Mouse (Mus musculus) layer of hippocampus, postnatal 25 days (tissue): ENCODE measurements at regions not wholly inside any gene's neighbourhood (a gene's known extent, or its start where the extent isn't known, plus 50 kb on each side); places are given as distances from the start of the nearest gene placed in this dataset.

Experiments
- DNase-seq, 2 experiments: peaks; one replicate each; pipeline ENCODE4 v3.0.0; 2022; ENCODE audit warnings: mixed read lengths in 2 of 2, low spot score in 1 of 2; ENCODE audit errors: extremely low spot score in 1 of 2

DNA sequence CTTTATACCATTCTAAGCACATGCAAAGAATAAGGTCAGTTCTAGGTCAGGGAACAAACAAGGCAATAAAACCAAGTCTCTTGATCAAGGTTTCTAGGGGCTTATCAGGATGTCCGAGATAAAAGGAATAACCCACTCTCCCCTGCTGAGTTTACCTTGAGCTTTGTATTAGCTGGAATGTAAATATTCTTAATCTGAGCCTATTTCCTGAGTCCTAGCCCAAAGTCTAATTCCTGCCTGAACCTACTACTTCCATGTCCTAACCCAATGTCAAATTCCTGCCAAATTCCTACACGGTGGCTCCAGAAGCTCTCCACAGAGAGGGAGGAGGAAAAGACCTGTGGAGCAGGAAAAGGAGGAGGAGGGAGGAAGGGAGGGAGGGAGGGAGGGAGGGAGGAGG is 169.6 kb upstream of the Jarid2 start:
- no peak for DNase-seq

DNA sequence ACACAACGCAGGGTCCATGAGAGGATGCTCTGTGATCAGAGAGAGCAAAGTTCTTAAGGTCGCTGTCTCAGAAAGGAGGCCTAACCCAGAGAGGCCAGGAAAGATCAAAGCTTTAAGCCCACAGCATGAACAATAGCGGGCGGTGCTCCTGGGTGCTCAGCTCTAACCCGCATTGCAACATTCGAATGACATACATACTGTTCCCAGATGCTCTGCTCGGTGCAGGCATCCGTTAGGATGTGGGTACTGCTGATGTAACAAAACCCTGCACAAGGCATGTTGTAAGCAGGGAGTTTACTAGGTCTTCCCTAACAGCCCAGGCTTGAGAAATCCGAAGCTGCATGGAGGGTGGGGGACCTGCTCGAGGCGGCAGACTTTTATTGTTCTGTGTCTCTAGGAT is 164.6 kb upstream of the Jarid2 start:
- no peak for DNase-seq

DNA sequence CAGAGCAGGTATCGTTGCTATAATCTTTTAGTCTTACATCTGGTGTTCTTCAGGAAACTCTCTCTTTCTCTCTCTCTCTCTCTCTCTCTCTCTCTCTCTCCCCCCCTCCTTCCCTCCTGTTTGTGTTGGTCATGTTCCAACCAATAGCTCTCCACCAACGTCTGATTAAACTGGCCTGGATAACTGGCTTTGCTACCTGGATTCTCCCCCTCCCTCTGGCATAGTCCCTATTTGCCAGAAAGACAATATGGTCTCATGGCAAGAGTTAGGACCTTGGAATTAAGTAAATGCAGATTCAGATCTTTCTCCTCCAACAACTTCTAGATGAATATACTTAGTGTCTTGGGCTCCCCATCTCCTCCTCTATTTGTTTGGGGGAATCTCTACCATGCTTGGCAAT is 161.6 kb upstream of the Jarid2 start:
- no peak for DNase-seq

DNA sequence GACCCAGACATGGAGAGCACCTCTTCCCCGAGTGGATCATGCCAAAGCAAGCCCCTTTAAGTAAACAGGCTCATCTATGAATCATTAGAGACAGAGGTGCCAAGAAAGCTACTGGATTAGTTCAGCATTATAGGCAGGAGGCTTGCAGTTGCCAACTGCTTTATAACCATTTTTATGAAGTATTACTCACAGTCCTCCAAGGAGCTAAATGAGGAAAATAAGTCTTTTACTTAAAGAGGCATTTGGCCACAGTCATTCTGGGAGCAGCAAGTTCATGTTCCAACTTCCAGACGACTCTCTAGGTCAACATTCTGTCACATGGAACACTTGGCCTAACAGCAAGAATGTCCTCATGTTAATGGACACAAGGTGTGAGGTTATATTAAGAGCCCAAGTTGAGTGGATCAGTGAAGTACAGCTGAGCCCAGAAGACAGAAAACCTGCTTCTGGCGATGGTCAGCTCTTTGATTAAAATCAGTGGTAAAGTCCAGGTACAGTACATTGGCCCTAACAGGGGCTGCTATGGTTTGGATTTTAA is 160.0 kb upstream of the Jarid2 start:
- no peak for DNase-seq

DNA sequence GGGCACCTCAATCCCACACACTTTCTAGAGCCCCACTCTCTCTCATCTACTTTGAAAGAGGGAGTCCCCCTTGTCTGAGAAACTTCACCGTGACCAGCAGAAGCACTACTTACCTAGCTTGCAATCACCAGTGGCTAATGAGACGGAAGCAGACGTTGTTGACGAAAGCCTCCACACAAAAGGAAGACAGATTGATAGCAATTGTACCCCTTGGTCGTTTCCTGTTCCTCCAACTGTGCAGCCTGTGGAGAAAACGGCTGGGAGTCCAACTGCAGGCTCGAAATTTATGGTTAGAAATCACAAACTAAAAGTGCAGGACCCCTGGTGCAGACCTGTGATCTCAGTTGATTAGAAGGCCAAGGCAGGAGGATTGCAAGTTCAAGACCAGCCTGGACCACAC is 155.8 kb upstream of the Jarid2 start:
- no peak for DNase-seq

DNA sequence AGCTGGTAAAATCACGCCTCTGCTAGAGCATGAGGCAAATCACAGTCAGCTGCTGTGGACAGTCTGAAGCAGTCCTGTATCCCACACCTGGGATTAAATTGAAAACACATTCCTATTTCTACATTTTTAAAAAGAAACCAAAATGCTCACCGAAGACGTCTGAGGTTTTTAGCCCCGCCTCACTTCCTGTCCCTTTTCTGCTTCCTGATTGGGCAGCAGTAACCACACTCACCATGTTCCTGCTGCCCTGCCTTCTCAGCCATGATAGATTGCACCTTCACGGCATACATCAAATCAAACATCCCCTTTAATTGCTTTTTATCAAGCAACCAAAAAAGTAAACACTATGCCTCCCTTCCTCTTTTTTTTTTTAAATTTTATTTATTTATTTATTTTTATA is 150.1 kb upstream of the Jarid2 start:
- no peak for DNase-seq

DNA sequence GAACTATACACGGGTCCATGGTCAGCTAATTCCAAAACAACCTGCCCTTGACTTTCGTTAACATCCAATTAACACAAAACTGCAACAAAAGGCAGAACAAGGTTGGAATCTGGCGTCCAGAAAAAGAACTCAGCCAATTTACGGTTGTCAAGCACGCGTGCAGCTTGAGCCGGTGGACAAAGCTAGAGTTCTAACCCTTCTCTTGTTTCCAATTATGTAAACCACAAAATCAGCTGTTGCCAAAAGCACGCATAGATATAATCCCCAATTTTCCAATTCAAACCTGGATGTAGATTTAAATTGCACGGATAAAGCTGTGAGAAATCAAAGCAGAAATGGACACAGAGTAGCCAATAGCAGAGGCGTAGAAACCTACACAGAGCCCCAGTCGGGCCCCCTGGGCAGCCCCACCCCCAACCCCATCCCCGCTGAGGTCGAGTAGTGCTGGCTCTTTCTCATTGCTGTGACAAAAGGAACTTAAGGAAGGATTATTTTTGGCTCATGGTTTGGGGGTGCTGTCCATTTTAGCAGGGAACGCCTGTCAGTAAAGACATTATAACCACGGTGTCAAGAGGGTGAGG is 149.0 kb upstream of the Jarid2 start:
- no peak for DNase-seq

DNA sequence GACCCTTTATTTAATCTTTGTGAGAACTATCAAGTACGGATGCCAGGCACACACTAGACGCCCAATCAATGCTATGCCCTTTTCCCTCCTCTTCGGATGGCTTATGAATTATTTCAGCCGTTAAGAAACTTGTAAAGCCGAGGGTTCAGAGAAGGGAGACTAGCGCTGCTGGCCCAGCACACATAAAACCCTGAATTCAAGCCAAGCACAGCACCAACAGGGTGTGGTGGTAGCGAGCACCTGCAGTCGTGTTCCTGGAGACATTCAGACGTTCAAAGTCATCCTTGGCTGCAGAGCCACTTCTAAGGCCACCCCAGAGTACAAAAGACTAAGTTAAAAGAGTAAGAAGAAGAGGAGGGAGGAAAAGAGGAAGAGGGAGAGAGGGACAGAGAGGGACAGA is 148.5 kb upstream of the Jarid2 start:
- no peak for DNase-seq

DNA sequence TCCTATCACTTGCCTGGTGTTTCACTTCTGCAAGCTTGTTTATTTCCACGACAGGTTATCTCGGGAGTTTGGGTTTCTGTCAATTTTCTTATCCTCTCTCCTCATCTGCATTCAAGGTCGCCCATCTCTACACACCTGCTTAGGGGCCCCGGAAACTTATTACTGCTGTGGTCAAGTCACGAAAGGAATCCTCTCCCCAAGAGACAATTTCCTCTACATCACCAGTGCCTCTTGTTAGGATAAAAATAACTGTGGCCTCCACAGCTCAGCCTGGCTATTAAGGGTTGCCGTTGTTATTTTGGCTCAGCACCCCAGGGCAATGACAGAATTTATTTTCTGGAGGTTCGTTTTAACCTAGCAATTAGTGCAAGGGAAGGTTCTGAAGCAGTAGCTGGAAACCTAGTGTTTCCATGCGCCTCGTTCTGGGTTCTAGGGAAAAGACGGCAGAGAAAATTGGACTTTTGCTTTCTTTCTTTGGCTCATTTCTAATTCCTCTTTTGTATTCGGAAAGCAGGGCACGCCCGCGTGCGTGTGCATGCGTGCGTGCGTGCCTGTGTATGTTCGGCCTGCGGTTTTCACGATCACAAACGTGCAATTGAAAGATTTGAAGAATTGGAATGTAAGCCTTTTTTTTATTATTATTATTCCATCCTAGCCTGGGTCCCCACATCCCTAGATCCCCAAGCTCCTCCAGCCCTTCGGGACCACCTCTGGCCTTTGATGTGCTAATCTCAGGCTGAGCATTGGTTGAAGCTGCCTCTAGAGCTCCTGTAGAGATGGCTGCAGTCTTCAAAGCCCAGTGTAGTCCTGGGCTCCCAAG is 147.1 kb upstream of the Jarid2 start:
- no peak for DNase-seq

DNA sequence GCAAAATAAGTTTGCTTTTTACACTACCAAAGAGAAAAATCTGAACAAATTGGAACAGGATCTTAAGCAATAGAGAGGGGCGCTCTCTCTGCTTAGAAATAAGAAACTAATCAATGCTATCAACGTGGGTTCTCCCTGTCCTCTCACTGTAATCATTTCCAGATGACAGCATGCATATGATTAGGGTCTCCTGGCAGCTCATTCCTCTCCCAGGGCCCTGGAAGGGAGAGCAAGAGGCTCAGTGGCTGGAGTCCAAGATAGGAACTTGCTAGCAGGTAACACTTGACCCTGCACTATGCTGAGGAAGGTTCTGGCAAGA is 146.5 kb upstream of the Jarid2 start:
- no peak for DNase-seq

DNA sequence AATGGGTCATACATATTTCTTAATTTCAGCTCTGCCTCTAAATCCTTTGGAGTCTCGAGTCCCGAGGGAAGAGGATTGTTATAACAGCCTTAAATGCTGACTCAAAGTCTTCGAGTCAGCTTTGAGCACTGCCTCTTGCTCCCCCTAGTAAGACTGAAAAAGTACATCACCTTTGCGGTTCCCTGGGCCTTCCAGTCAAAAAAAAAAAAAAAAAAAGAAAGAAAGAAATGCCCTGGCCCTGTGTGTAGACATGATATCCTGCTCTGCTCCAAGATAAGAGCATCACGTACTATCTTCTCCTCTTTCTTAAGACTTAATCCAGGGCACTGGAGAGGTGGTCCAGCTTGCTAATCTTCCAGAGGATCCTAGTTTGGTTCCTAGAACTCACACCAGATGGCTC is 145.7 kb upstream of the Jarid2 start:
- DNase-seq = no peak

DNA sequence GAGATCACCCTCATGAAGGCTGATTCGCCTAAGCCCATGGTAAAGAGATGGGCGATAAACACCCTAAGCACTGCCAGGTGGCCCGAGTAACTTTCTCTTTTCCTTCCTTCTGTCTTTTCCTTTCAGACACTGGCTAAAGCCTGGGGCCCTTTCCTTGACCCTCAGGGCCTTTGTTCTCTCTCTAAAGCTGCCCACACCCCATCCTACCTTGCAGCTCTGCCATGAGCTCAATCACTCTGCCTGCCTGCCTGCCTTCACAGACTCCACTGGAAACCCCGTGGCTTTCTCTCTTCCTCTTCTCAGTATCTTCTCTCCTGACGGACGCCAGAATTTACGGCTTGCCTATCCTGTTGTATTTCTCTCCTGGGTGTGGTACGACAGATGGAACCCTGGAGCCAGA is 145.1 kb upstream of the Jarid2 start:
- no peak for DNase-seq

DNA sequence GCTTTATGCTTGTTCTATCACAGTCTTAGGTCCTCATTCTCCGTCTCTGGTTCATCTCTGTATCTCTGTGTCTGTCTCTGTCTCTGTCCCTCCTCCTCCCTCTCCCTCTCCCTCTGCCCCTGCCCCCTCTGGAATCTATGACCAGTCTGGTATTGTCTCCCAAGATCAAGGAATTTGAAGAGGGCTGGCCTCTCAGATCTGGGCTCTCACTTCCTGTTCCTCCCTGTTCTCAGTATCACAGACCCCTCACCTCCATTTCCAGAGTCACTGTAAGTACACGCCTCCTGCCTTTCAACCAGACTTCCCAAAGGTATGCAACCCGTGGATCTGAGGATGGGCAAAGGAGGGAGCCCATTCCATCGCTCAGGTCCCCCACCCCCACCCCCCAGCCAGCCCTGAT is 144.7 kb upstream of the Jarid2 start:
- no peak for DNase-seq

DNA sequence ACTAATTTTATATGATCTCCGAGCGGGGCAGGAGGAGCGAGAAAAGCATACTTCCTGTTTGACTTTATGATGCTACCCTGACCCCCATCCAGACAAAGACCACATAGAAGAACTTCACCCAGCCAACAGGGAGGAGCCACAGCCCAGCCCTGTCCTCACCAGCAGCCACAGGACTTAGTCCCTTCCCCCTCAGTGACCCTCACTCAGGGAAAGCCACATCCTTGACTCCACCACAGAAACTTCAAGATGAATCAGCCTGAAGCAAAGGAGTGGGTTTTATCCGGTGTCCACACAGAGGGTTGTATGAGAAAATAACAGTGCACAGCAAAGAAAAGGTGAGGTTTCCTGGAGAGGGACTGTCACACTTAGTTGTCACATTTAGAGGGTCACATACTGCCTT is 141.4 kb upstream of the Jarid2 start:
- DNase-seq = no peak

DNA sequence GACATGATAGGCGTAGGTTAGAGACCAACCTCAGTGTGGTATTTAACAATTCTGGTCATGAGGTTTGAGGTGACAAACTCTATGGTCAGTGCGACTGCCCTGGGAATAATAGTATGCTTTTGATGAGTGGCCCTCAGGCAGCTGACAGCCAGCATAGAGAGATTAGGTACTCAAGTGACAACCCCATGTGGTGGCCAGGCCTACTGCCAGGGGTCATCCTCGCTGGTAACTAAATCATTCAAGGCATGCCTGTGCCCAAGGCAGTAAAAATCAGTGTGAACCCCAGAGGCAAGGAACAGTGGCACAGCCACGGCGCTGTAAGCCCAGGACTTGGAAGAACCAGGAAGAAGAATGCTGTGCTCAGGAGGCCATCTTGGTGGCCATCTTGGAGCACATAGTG is 134.6 kb upstream of the Jarid2 start:
- DNase-seq = no peak

DNA sequence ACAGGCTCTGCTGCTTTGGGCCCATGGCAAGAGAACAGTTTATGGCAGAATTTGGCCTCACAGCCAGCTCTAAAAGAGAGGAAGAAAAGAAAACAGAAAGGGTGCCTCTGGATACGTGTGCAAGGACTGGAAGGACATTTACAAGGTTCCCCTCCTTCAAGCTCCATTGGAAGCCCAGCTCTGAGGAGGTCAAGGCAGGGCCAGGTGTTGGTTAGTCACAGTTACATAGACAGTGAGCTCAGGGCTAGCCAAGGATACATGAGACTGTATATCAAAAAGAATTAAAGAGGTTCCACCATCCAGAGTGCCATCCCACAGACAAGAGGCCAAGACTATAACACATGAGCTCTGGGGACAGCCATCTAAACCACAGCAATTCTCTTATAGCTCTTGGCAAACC is 131.6 kb upstream of the Jarid2 start:
- DNase-seq = no peak

DNA sequence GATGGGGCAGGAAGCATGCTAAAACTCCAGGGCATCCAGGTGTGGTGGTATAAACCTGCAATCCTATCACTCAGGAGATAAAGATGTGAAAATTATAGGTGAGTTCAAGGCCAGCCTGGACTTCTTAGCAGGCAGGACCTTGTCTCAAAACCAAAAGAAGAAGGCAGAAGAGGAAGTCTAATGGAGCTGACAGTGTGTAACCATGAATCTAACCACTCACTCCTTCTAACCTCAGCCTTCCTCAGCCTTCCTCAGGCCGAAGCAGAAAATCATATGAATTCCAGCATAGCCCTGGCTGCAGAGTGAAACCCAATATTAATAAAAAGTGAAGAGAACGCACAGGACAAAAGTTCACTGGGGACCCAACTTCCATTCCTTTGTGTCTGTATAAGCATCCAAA is 128.2 kb upstream of the Jarid2 start:
- no peak for DNase-seq

DNA sequence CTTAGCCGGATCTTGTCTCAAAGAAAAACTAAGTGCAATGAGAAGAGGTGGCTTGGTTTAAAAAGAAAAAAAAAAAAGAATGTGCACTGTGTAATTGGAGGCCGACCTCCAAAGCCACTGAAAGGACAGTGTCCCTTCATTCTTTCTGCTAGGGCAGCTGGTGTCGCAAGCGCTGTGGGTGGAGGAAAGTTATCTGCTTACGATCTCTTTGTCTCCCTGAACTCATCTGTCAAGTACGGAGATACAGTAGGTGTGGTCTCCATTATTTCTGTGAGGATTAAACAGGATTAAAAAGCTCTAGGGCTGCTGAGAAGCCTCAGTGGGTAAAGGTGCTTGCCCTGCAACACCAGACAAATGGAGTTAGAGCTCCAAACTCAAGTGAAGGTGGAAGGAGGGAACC is 126.6 kb upstream of the Jarid2 start:
- no peak for DNase-seq

DNA sequence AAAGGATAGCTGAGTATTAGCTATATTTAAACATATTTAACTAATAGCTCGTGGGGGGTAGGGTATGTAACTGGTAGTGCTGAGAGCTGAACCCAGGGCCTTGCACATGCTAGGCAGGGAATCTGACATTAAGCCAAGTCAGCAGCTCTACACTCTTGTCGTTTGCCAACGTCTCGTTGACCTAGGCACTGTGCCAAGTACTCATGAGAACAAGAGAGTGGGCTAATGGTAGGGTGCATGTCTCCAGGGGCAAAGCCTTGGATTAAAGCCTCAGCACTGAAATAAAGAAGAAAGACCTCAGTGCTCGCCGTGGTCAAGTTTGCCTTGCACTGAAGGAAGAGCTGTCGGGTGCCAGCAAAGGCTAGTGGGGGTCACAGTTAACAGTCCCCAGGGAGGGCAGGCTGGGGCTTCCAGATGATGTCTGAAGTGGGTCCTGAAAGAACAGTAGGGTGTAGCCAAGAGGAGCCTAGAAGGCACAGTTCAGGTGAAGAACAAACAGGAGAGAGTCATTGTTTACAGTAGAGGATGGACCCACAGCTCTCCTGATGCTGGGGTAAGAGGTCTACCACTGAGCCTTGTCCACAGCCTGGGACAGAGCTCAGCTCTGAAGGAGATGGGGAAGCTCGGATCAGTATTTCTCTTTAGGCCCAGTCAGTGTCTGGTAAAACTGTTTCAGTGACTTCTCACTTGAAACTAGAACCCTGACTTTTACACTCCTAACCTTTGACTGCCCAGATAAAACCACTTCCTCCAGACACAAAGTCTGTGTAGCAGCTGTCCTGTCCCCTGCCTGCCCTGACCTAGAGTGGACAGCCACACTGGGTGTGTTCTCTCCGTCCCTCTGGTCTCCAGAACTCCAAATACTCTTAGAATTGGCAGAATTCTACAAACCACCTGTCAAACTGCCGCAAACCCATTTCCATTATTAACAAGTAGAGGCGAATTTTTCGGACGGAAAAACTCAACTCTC is 121.7 kb upstream of the Jarid2 start:
- DNase-seq = no peak

DNA sequence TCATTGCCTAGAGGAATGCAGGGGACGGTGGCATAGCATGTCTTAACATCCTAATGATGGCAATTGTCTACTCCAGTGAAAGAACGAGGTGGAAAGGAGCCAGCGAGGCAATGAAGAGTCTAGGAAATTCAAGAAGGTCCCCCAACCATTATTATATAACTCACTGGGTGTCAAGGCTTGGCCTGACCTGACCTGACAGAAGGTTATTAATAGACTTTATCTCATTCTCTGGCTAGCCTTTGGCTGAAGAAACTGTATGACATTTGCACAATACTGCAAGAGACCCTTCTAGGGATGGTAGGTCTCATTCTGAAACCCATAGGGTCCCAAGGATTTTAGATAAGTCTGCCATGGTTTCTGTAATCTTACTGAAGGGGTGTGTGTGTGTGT is 121.0 kb upstream of the Jarid2 start:
- no peak for DNase-seq

DNA sequence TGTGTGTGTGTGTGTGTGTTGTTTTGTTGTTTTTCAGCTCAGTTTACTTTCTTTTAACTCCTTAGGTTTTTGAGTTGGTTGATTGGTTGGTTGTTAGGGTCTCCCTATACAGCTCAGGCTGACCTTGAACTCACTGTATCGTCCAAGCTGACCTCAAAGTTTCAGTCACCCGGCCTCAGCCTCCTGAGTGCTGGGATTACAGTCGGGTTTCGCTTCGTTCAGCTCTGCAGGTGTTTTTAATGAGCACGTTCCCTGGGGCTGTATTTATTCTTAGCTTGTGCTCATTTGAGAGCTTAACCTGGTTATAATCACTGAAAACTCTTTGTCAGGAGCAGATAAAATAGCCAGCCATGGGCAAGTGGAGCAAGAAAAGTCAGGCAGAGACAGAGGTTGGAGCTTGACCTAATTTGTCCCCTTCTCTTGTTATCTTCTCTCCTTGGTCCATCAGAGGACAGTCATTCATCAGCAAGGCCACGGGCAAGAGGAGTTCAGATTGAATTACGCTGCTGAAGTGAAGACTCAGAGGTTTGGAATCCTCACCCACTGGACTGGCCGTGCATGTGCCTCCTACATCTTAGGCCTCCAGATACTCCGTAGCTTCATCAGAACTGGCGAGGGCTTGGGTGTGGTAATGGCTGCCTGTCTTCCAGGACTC is 120.5 kb upstream of the Jarid2 start:
- no peak for DNase-seq
